Mouse (Mus musculus): ENCODE measurements around the gene Macrod2. TPM values are rescaled to one million over a fixed set of nuclear protein-coding genes. Genes with fewer than 3 reads are reported as not detected.

Gene Macrod2
- polyA plus RNA-seq (2012; rRNA removed; ENCODE audit: low replicate concordance) = 1.5 and 5.9 TPM in 2 replicates

GRCm38 (mm10) chr2:140395179-140395578 is at the start of gene Macrod2:
Gene Macrod2, plus strand, starts transcription at chr2:140395309.

GRCm38 (mm10) chr2:140389525-140389924 is 5.6 kb upstream of the Macrod2 start, which contains the start of gene Sel1l2:
Gene Sel1l2, minus strand, starts transcription at chr2:140389706.

GRCm38 (mm10) chr2:140670963-140671702 is 276.0 kb downstream of the Macrod2 start, which contains the start of gene Flrt3:
Gene Flrt3, minus strand, starts transcription at chr2:140671469.

Other genes with a start within 250 kb of the Macrod2 start
- gene Gm17374, start 243.3 kb upstream of the Macrod2 start, polyA plus RNA-seq (2012; rRNA removed; ENCODE audit: low replicate concordance) = not detected in 2 replicates
- 0.20 and 0.95 TPM in 2 replicates for gene Esf1, start 224.7 kb upstream of the Macrod2 start, polyA plus RNA-seq (2012; rRNA removed; ENCODE audit: low replicate concordance)
- 4.7 and 6.4 TPM in 2 replicates for gene Ndufaf5, start 224.7 kb upstream of the Macrod2 start, polyA plus RNA-seq (2012; rRNA removed; ENCODE audit: low replicate concordance)
- gene Sel1l2, start 5.6 kb upstream of the Macrod2 start, polyA plus RNA-seq (2012; rRNA removed; ENCODE audit: low replicate concordance) = not detected in 2 replicates